Mouse (Mus musculus): ENCODE measurements around the gene Sigirr. TPM values are rescaled to one million over a fixed set of nuclear protein-coding genes. Genes with fewer than 3 reads are reported as not detected.

Gene Sigirr
- polyA plus RNA-seq, 1 experiment from 2014 or later, result 3.5 TPM

DNA sequence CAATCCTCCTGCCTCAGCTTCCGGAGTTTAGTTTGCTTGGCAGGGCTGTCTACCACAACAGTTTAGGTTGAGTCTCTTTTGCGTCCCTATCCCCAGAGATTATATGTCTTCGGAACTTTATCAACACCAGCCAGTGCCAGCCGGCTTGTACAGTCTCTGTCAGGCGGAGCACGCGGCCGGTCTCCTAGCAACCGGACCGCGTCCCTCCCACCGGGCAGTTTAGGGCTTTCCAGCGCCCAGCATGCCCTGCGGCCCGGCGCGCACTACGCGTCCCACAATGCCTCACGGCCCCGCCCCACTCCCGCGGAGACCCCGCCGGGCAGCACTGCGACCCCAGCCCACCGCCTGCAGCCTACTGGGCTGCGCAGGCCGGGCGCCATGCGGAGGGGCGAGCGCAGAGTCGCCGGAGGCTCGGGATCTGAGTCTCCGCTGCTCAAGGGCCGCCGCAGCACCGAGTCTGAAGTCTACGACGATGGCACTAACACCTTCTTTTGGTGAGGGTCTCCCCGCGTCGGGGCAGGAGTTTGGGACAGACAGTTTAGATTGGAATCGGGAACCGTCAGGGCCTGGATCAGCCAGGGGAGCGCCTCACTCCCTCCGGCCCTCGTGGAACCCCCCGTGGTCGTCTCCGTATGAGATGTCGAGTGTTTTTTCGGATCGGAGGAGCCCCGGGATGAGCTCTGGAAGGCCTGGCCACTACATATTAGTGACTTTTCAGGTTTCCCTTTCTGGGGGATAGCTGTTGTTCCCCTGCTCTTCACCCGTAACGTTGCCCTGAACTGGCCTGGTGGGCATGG, 30.9 kb upstream of the Sigirr start:
- Histone ChIP-seq H3K9me3 (no peaks in the 10 kb centered on the region), H3K36me3 (peaks cover 14% of the 10 kb centered on the region), H3K9ac (peak overlapping the region; percentile 89), H3K4me2 (peak overlapping the region; percentile 95), H3K4me1 (peaks cover 24% of the 10 kb centered on the region), H3K27me3 (replicated peaks) (no peaks in the 10 kb centered on the region), H3K4me3 (peak overlapping the region; percentile 72), H3K27ac (replicated peaks) (peak overlapping the region; percentile 46)
- peak; percentile 96 for ATAC-seq (ENCODE audit: extremely low read depth, insufficient number of reproducible peaks, low FRiP score, low TSS enrichment)
- WGBS, result under 1% methylated on average over 59 of the region's 59 CpGs

DNA sequence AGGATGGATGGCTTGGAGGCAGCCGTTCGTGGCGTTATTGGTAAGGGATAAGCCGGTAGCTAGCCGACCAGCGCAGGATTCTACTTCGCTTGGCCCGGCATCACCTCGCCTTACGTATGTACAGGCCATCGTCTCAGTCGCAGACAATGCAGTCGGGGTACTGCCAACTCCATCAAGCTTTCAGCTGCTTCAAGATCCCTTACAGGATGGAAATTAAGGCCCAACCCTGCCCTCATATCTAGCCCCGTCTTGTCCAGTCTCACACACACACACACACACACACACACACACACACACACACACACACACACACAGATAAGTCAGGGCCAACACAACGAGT, 23.1 kb upstream of the Sigirr start:
- no peak for ATAC-seq (ENCODE audit: extremely low read depth, insufficient number of reproducible peaks, low FRiP score, low TSS enrichment)
- WGBS, result under 1% methylated on average over 15 of the region's 15 CpGs
- peaks cover 21% of the 10 kb centered on the region for H3K4me1 ChIP-seq
- H3K27me3 ChIP-seq (replicated peaks), result no peaks in the 10 kb centered on the region
- peak overlapping the region; percentile 66 for H3K4me3 ChIP-seq
- peak overlapping the region; percentile 92 for H3K27ac ChIP-seq (replicated peaks)
- H3K36me3 ChIP-seq, result no peaks in the 10 kb centered on the region
- peak overlapping the region; percentile 85 for H3K4me2 ChIP-seq
- peak overlapping the region; percentile 86 for H3K9ac ChIP-seq
- no peaks in the 10 kb centered on the region for H3K9me3 ChIP-seq

DNA sequence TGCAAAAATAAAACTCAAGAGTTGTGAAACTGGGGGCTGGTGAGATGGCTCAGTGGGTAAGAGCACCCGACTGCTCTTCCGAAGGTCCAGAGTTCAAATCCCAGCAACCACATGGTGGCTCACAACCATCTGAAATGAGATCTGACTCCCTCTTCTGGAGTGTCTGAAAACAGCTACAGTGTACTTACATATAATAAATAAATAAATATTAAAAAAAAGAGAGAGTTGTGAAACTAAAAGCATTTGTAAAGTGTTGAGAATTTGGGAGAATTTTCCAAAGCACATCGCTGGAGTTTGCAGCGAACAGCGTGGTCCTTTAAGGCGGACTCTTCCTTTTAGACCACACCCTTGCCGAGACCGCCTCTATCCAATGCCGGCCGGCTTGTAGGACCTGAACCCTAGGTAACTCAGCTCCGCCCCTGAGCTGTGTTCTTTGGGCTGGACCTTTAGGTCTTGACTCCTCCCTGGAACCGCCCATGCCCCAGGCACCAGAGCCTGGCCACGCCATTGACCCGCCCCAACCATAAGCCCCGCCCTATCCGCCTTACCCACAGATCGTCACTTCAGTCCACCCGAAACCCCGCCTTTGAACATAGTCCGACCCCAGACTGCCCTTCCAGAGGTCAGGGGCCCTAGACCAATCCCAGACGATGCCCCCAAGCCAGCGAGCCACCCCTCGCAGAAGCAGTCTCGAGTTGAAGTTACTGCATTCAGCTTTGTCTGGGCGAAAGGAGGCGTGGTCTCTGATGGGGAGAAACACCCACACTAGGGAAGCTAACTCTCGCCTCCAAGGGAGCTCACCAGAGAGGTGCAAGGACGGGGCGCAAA, 22.5 kb upstream of the Sigirr start:
- Histone ChIP-seq H3K9ac (peak overlapping the region; percentile 86), H3K4me1 (peaks cover 21% of the 10 kb centered on the region), H3K27me3 (replicated peaks) (peaks cover 5% of the 10 kb centered on the region), H3K27ac (replicated peaks) (peak overlapping the region; percentile 92), H3K36me3 (no peaks in the 10 kb centered on the region), H3K4me2 (peak overlapping the region; percentile 85), H3K9me3 (no peaks in the 10 kb centered on the region), H3K4me3 (peak overlapping the region; percentile 66)
- peak; percentile 99 for ATAC-seq (ENCODE audit: extremely low read depth, insufficient number of reproducible peaks, low FRiP score, low TSS enrichment)
- WGBS, result 2% methylated on average over 29 of the region's 29 CpGs

DNA sequence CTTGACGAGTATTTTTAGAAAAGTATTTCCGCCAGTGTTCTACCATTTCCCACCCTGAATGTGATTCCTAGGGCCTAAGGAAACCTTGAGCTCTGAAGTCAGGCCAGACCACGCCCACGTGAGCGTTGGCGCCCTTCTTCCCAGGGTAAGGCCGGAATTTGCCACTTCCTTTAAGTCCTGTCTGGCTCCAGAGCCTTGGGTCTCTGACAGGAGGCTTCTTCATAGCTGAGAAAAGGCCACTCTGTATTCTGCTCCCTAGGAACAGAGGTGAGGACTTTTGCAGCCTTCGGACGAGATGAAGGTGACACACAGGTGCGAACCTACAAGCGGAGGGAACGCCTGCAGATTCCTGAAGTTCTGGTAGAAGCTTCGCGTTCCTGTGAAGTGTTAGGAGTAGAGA, 21.9 kb upstream of the Sigirr start, which contains the start of gene Ptdss2:
Ptdss2 (plus strand) TSS at position 138 of the 400 bp plus-strand sequence.
- 39% methylated on average over 14 of the region's 14 CpGs for WGBS
- Histone ChIP-seq H3K4me2 (peak within 1 kb of the TSS; percentile 85), H3K36me3 (no peaks in the 10 kb centered on the region), H3K9me3 (no peaks in the 10 kb centered on the region), H3K27ac (replicated peaks) (peak within 1 kb of the TSS; percentile 92), H3K4me1 (peaks cover 21% of the 10 kb centered on the region), H3K9ac (peak within 1 kb of the TSS; percentile 86), H3K27me3 (replicated peaks) (peaks cover 11% of the 10 kb centered on the region), H3K4me3 (peak within 1 kb of the TSS; percentile 66)
- no peak for ATAC-seq (ENCODE audit: extremely low read depth, insufficient number of reproducible peaks, low FRiP score, low TSS enrichment)

DNA sequence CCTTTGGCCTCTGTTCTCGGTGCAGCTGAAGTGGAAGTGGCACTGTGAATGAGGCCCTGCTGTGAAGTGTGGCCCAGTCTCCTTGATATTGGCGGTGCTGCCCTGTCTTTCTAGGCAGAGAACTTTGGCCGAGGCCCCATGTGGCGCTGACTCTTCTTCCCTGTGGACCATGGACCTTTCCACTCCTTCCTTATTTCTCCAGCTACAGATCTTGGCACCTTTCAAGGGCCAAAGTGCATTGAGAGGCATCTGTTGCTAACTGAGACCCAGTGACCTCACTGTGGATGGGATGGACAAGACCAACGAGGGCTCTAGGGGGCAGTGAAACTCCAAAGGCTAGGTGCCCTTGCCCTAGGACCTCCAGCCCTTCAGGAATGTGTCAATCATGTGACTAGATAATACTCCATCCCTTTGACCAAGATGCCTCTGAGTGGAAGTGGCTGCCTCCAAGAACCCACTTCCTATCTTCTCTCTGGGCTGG, 20.7 kb upstream of the Sigirr start:
- peaks cover 21% of the 10 kb centered on the region for H3K4me1 ChIP-seq
- H3K36me3 ChIP-seq, result no peaks in the 10 kb centered on the region
- no peak overlapping the region for H3K9ac ChIP-seq
- no peak overlapping the region for H3K27ac ChIP-seq (replicated peaks)
- no peak for ATAC-seq (ENCODE audit: extremely low read depth, insufficient number of reproducible peaks, low FRiP score, low TSS enrichment)
- H3K9me3 ChIP-seq, result no peaks in the 10 kb centered on the region
- WGBS, result 72% methylated on average over 5 of the region's 5 CpGs
- H3K27me3 ChIP-seq (replicated peaks), result peaks cover 22% of the 10 kb centered on the region
- H3K4me3 ChIP-seq, result no peak overlapping the region
- H3K4me2 ChIP-seq, result no peak overlapping the region

DNA sequence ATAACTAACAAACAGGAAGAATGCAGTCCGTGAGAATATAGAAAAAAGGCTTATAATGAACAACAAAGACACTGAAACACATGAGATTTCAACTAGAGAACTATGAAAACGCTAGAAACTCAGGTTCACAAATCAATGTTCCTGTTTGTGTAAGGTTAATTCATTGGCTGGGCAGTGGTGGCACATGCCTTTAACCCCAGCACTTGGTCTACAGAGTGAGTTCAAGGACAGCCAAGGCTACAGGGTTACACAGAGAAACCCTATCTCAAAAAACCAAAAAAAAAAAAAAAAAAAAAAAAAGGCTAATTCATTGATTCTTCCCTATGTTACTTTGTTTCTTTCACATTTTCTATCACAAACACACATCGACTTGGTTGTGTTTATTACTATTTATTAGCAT, 20.2 kb upstream of the Sigirr start:
- 73% methylated on average over 3 of the region's 3 CpGs for WGBS
- Histone ChIP-seq H3K4me1 (peaks cover 18% of the 10 kb centered on the region), H3K4me2 (no peak overlapping the region), H3K27me3 (replicated peaks) (peaks cover 26% of the 10 kb centered on the region), H3K9ac (no peak overlapping the region), H3K9me3 (no peaks in the 10 kb centered on the region), H3K36me3 (no peaks in the 10 kb centered on the region), H3K27ac (replicated peaks) (no peak overlapping the region), H3K4me3 (no peak overlapping the region)
- ATAC-seq (ENCODE audit: extremely low read depth, insufficient number of reproducible peaks, low FRiP score, low TSS enrichment), result no peak

DNA sequence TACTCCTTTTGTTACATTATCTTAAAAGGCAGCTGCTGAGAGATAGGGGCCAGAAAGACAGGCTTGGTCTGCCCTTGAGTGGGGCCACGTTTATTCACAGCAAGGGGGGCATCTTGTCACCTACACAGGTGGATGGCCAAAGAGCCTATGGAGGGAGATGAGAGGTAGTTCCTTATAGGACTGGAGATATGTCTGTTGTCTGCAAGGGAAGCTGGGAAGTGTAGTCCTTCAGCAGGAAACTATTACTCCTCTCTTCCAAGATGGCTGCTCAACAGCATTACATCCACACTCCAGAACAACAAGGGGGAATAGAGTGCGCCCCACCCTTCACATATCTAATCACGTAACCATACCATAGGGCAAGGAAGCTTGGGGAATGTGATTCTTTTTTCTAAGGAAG, 19.1 kb upstream of the Sigirr start:
- ATAC-seq (ENCODE audit: extremely low read depth, insufficient number of reproducible peaks, low FRiP score, low TSS enrichment), result no peak
- Histone ChIP-seq H3K27ac (replicated peaks) (no peak overlapping the region), H3K36me3 (no peaks in the 10 kb centered on the region), H3K9me3 (no peaks in the 10 kb centered on the region), H3K4me3 (no peak overlapping the region), H3K4me2 (no peak overlapping the region), H3K4me1 (peaks cover 17% of the 10 kb centered on the region), H3K27me3 (replicated peaks) (peaks cover 31% of the 10 kb centered on the region), H3K9ac (no peak overlapping the region)
- WGBS, result 59% methylated on average over 3 of the region's 3 CpGs

DNA sequence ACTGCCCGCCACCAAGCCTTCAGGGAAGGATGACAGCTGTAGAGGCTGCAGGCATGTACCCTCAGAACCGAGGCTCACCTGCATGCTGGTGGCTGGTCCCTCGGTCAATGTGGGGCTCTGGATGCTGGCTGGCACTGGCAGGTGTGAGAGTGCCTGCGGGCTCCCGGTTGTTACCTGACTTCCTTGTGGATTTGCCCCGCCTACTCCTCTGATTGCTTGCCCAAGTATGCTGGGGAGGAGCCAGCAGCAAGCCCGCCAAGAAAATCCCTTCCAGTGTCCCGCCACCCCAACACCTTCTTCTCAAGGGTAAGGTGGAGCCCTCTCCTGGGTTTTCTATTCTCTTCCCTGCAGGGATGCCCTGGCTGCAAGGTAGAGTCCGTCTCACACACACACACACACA, 17.3 kb upstream of the Sigirr start, which contains the start of gene Ano9:
Ano9 (minus strand) TSS at position 171 of the 400 bp plus-strand sequence.
- Histone ChIP-seq H3K36me3 (no peaks in the 10 kb centered on the region), H3K4me1 (peaks cover 11% of the 10 kb centered on the region), H3K4me2 (no peak within 1 kb of the TSS), H3K4me3 (no peak within 1 kb of the TSS), H3K9me3 (no peaks in the 10 kb centered on the region), H3K9ac (no peak within 1 kb of the TSS), H3K27me3 (replicated peaks) (peaks cover 39% of the 10 kb centered on the region), H3K27ac (replicated peaks) (no peak within 1 kb of the TSS)
- 14% methylated on average over 9 of the region's 9 CpGs for WGBS
- no peak for ATAC-seq (ENCODE audit: extremely low read depth, insufficient number of reproducible peaks, low FRiP score, low TSS enrichment)

DNA sequence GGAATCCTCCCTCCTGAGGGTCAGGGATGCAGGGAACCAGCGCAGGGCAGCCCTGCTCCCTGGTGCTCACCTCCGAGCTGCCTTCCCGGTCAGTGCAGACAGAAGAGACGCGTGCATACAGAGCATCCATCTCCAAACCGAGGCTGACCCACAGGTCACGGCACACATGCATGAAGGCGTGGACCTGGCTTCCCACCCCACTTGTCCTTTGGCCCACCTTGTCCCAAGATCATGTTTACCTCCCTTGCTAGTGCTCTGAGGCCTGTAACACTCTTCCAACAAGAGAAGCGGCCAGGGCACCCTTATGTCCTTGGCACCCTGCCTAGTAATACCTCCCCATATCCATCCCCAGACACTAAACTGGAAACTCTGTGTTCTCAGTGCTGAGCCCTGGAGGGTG, 15.5 kb upstream of the Sigirr start:
- no peaks in the 10 kb centered on the region for H3K9me3 ChIP-seq
- no peaks in the 10 kb centered on the region for H3K4me1 ChIP-seq
- H3K27ac ChIP-seq (replicated peaks), result no peak overlapping the region
- no peak overlapping the region for H3K4me2 ChIP-seq
- no peak overlapping the region for H3K4me3 ChIP-seq
- H3K9ac ChIP-seq, result no peak overlapping the region
- H3K36me3 ChIP-seq, result no peaks in the 10 kb centered on the region
- ATAC-seq (ENCODE audit: extremely low read depth, insufficient number of reproducible peaks, low FRiP score, low TSS enrichment), result no peak
- H3K27me3 ChIP-seq (replicated peaks), result peaks cover 39% of the 10 kb centered on the region
- 79% methylated on average over 9 of the region's 9 CpGs for WGBS

DNA sequence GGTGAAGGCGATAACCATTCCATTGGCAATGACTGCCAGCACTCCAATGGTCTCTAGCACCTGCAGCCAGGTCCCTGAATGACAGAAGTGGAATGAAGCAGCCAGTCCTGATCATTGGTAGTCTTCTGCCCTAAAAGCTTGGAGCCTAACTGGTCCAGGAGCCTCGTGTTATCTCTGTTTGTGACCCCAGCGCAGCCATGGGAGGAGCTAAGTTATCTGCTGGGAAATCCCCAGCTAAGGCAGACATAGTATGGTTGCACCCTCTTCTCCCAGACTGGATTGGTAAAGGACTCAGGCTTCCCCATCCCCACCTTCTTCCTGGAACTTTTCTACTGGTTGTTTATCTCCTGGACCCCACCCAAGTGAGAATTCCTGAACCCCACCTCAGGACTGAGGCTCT, 2.8 kb upstream of the Sigirr start:
- no peak overlapping the region for H3K4me3 ChIP-seq
- peaks cover 12% of the 10 kb centered on the region for H3K4me1 ChIP-seq
- ATAC-seq (ENCODE audit: extremely low read depth, insufficient number of reproducible peaks, low FRiP score, low TSS enrichment), result no peak
- H3K9ac ChIP-seq, result no peak overlapping the region
- peaks cover 55% of the 10 kb centered on the region for H3K27me3 ChIP-seq (replicated peaks)
- H3K9me3 ChIP-seq, result no peaks in the 10 kb centered on the region
- H3K4me2 ChIP-seq, result no peak overlapping the region
- H3K27ac ChIP-seq (replicated peaks), result no peak overlapping the region
- H3K36me3 ChIP-seq, result no peaks in the 10 kb centered on the region
- WGBS, result 51% methylated on average over 3 of the region's 3 CpGs

DNA sequence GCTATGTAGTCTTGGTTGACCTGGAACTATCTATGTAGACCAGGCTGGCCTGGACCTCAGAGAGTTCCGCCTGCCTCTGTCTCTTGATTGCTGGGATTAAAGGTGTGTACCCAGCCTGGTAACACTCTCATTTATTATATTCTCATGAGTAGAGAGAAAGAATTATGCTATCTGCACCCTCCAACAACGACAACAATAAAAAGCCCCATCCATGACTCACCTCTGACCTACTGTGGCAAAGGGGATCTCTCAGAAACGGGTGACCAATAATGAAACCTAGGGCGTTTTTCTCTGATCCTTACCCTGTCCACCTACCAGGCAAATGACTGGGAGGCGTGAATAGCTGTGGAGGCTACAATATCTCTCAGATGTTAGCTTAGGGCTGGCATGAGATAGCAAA, 3.2 kb downstream of the Sigirr start:
- ATAC-seq (ENCODE audit: extremely low read depth, insufficient number of reproducible peaks, low FRiP score, low TSS enrichment), result no peak
- Histone ChIP-seq H3K4me2 (no peak overlapping the region), H3K36me3 (no peaks in the 10 kb centered on the region), H3K27me3 (replicated peaks) (peaks cover 78% of the 10 kb centered on the region), H3K4me1 (peaks cover 24% of the 10 kb centered on the region), H3K4me3 (no peak overlapping the region), H3K9ac (no peak overlapping the region), H3K9me3 (no peaks in the 10 kb centered on the region), H3K27ac (replicated peaks) (no peak overlapping the region)
- WGBS, result 77% methylated on average over 5 of the region's 5 CpGs

Measured in heart, embryonic 13.5 days (tissue).